Mouse (Mus musculus) c-Kit-positive CD71-negative TER-119-negative erythroid progenitor cells, embryonic 14.5 days (primary cell): Measurements from ENCODE around the gene Srsf10.

Experiments
- DNase-seq: peaks from one replicate; pipeline ENCODE4 v3.0.0-alpha.2; 2013; ENCODE audit warnings: low read depth

Gene Srsf10

DNA sequence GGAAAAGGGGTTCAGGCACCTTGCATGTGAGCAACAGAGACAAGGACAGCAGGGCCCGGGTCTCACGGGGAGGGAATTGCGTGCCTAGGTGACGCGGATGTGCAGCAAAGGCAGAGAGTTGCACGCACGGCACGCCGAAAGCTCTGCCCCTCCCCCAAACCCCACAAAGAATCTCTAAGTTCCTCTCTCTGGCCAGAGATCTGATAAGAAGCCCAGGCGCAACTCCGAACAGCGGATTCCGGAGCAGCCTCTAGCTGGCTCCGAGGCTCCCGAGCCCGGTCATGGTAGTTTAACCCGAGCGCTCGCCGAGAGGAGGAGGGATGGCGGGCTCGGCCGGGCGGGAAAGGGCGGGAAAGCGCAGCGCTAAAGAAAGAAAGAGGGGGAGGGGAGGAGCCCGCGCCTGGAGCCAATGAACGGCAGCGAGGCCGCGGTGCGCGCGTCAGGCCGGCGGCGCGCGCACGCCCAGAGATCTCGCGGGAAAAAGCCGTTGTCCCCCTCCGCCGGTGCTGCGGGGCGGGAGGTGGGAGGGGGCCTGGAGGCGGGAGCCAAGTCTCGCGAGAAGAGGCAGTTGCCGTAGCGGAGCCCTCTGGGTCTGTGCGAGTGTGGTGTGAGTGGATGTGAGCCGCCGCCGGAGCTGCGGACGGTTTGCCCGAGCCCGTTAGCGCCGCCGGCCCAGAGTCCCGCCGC, at the start of gene Srsf10:
Gene Srsf10 (plus strand): TSS at position 212 of the 687 bp plus-strand sequence.
- peak; percentile 92 for DNase-seq

DNA sequence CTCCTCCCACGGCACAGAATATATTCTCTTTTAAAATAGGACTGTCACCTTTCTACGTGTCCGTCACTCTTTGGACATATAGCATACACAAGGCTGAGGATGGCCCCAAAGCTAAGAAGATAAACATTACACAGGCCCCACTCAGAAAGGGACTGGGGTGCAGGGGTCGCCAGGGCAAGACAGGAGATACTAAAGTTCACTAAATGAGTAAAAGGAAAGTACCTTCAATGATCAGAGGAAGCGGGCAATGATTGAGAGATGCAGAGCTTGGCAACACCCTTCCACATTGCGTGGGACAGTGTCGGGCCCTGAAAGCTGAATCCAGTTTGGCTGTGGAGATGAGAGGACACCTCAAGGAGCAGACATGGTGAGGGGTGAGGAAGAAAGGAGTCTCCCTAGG, 40.7 kb upstream of the Srsf10 start:
- DNase-seq = no peak

- DNase-seq = peak; percentile 58
These were observed 38.5 kb upstream of the Srsf10 start for GRCm38 (mm10) chr4:135816905-135817622.

GRCm38 (mm10) chr4:135818366-135818765, 37.2 kb upstream of the Srsf10 start:
- DNase-seq = no peak

GRCm38 (mm10) chr4:135819826-135820526, 35.6 kb upstream of the Srsf10 start:
- DNase-seq = no peak

- no peak for DNase-seq
These were observed 33.8 kb upstream of the Srsf10 start for GRCm38 (mm10) chr4:135821772-135822171.

DNA sequence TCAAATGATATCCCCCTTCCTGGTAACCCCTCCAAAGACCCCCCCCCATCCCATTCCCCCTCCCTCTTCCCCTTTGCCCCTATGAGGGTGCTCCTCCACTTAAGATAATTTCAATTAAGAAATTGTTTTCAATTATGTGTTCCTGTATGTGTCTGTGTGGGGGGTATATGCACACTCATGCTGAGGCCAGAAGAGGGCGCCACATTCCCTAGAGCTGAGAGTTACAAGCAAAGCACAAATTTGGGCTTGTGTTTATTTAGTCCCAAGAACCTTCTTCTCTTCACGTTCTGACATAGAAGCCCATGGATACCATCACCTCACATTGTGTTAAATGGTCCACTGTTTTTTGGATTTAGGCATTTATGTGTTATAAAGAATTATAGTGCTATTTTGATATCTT, 32.2 kb upstream of the Srsf10 start:
- peak; percentile 50 for DNase-seq

DNA sequence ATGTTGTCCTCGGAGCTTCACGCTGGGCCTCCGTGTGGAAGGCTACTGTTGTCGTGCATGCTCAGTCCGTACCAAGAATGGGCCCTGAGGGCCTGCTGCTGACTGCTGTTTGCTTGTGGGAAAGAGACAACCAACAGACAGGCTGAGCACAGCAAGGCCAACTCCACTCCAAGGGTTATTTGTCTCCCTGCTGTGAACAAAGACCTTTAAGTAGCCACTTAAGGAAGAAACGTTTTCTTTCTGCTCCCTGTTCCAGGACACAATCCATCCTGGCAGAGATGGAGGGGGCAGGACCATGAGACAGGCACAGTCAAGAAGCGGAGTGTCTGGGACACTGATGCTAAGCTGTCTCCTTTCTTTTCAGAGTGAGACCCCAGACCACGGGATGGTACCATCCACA, 31.3 kb upstream of the Srsf10 start:
- no peak for DNase-seq

- no peak for DNase-seq
These were observed 27.1 kb upstream of the Srsf10 start for GRCm38 (mm10) chr4:135828491-135828890.

- DNase-seq = no peak
These were observed 23.5 kb upstream of the Srsf10 start for GRCm38 (mm10) chr4:135832070-135832469.

DNA sequence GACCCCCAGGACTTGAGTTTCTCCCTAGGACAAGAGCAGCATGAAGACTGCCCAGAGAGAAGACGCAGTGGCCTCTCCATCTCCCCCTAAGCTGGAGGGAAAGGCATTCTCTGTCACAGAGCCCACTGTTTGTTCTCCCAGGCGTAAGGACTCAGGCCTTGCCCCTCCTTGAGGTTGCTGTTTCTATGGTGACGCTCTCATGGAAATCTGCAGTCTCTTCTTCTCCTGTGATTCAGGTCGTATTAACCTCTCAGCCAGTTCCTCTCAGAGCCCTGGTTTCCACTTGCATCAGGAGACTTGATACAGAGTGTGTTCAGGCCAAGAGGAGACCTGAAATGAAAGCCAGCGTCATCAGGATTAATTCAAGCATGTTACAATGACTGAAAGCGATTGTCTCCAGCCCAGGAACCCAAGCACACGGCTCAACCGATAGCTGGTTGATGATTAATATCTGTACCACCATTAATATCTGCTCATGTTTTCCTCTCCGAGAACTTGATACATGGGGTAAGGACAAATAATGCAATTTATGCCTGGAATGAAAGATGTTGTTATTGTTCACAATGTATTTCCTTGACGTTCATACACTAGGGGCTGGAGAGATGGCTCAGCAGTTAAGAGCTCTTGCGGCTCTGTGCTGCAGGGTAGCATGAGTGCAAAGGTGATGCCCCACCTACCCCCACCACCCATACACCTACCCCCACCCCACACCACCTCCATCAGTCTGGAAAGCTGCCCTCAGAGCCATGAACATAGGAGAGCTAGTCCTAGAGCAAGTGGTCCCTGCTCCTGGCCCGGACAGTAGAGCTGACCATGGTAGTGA, 22.0 kb upstream of the Srsf10 start:
- no peak for DNase-seq

- no peak for DNase-seq
These were observed 21.3 kb upstream of the Srsf10 start for GRCm38 (mm10) chr4:135834124-135834717.

- DNase-seq = no peak
These were observed 16.6 kb upstream of the Srsf10 start for GRCm38 (mm10) chr4:135838925-135839292.

DNA sequence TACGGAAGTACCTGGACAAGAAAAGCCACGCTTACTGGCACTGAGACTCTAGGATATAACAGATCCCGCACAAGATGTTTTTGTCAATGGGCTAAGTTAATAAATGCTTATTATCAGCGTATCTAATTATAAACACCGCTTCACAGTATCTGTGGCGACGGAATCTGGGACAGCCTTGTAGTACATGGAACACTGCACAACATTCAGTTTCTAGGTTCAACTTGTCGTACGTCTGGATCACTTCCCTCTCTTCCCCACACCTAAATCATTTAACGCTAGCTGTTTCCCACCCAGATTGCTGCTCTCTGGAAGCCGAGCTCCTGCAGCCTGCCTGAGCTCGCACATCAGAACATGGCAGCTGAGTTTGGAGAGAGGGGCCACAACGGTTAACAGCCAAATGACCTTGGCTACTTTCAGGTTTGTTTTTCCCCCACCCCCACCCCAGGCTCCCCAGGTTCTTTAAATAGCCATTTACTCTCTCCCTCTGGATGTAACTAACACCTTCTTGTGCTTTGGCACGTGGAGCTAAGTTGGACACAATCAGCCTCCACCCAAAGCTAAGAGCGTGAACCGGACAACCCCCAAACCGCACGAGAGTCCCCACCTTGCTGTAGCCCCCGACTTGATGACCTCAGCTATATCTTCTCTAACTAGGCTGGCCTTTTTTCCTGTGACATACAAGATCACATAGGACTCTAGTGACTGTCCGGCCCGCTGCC, 16.1 kb upstream of the Srsf10 start:
- DNase-seq = no peak

- DNase-seq = no peak
These were observed 11.1 kb upstream of the Srsf10 start for GRCm38 (mm10) chr4:135844400-135844799.

DNA sequence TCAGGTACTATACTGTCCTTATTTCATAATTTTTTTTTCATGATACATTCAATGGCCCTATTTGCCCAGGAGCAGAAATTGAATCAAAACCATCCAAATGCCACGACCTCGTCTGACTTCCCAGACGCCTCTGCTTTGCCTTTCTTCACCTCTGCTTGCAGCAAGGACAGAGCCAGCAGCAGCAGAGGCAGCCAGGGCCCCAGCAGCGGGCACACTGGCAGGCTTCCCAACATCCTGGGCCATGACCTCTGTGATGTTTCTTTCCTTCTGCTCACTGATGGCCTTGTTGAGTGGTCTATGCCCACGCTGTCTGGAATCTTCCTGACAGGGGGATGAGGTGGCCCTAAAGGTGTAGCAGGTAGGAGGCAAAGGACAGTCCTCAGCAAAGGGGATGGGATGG, 8.0 kb upstream of the Srsf10 start:
- DNase-seq = no peak

DNA sequence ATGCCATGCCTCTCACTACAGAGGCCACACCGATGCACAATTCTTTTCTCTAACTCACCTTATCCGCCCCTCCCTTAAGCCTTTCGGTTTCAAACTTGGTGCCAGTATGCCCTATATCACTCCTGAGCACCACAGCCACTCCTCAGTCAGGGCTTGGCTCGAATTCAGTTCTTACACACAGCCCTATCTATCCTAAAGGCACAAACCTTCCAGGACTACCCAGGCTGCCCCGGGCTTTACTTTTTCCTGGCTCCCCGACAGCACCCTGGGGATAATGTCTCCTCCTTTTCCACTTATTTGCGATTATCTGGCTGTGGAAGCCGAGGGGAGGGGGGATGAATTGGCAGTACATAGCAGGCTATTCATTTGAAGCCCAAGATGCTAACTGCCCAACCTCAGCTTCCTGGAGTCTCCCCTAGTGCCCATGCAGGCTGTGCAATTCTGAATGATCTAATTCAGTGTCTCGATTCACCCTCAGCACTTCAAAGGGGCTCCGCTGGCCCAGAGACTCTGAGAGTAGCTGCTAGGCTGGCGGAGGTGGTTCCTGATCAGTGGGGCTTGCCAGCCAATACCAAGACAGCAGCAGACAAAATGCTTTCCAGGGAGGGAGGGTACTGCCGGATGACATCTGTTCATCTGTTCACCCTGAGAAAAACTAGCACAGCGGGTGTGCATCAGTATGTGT, 5.0 kb upstream of the Srsf10 start:
- no peak for DNase-seq

GRCm38 (mm10) chr4:135851942-135852341, 3.6 kb upstream of the Srsf10 start:
- DNase-seq = no peak

DNA sequence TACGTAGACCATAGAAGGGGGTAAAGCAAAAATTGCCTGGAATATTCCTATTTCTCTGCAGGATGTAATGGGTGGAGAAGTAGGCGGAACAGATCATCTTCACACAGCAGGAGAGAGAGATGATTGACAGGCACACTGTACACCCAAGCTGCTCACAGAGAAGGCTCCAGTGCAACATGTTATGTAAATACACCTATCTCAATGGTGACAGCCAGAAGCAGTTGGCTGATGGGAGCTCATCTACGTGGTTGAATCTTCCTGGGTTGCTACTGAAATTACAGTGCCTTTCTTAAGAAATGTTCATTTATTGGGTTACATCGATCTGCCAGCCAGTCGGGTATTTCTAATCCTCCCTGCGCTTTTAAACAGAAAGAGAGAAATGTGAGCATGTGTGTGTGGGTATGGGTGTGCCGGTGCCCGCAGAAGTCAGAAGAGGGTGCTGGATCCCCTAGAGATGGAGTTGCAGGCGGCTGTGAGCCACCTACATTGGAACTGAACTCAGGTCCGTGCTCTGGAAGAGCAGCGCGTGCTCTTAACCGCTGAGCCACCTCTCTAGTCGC, 1.5 kb upstream of the Srsf10 start:
- no peak for DNase-seq

GRCm38 (mm10) chr4:135854630-135855029, 917 bp upstream of the Srsf10 start:
- no peak for DNase-seq
